Mouse (Mus musculus) spleen, adult 2 months (tissue): ENCODE data around the gene Ost4. TPM values are rescaled to one million over a fixed set of nuclear protein-coding genes. Genes with fewer than 3 reads are reported as not detected.

Experiments
- DNase-seq, 2 experiments: peaks; one replicate each; pipeline versions ENCODE4 v3.0.0 to v3.0.0-alpha.2; 2012 to 2021; ENCODE audit warnings: low spot score in 2 of 2, low read depth in 1 of 2
- H3K27ac ChIP-seq: fragments of 200-500 bp; 2 replicates; pipeline ENCODE4 v1.5.1; 2012; ENCODE audit warnings: low read length, inconsistent platforms; ENCODE audit not compliant: insufficient read depth
- H3K27me3 ChIP-seq: fragments of 200-500 bp; 2 replicates; pipeline ENCODE4 v1.6.1; 2012; ENCODE audit warnings: mild to moderate bottlenecking, moderate library complexity, low read length, inconsistent platforms; ENCODE audit not compliant: control insufficient read depth, insufficient read depth
- H3K36me3 ChIP-seq: fragments of 200-500 bp; 2 replicates; pipeline ENCODE4 v1.6.1; 2012; ENCODE audit warnings: mild to moderate bottlenecking, low read length, inconsistent platforms; ENCODE audit not compliant: control insufficient read depth, insufficient read depth
- H3K4me1 ChIP-seq: fragments of 200-500 bp; 2 replicates; pipeline ENCODE4 v1.6.1; 2011; ENCODE audit warnings: inconsistent platforms; ENCODE audit not compliant: control insufficient read depth, insufficient read depth, insufficient read length
- H3K4me3 ChIP-seq: fragments of 200-500 bp; 2 replicates; pipeline ENCODE4 v1.5.1; 2011; ENCODE audit warnings: mild to moderate bottlenecking, inconsistent platforms; ENCODE audit not compliant: insufficient read depth, insufficient read length; ENCODE audit errors: extremely low read depth
- CTCF ChIP-seq: fragments of 200-500 bp; IDR thresholded peaks from 2 replicates; pipeline ENCODE4 v1.5.1; 2011; ENCODE audit warnings: mild to moderate bottlenecking, inconsistent platforms; ENCODE audit not compliant: insufficient read depth, insufficient read length, insufficient replicate concordance; ENCODE audit errors: extremely low read depth
- POLR2A ChIP-seq: fragments of 200-500 bp; IDR thresholded peaks from 2 replicates; pipeline ENCODE4 v1.6.1; 2011; ENCODE audit warnings: low read depth, low read length, inconsistent platforms
- WGBS: fragments of 180-500 bp; shearing (Covaris S2); methylation state at CpG from one replicate; pipeline ENCODE4 v1.1.7; 2018; 5-methylcytosine and 5-hydroxymethylcytosine counted together
- polyA plus RNA-seq: library from polyadenylated mRNA; depleted of rRNA; stranded (reverse); fragments of >200 nt; gene quantifications from 2 replicates; pipeline ENCODE4 v1.2.3, GENCODE M21; 2012

The Ost4 gene
- polyA plus RNA-seq, 1 experiment = 143 TPM

DNA sequence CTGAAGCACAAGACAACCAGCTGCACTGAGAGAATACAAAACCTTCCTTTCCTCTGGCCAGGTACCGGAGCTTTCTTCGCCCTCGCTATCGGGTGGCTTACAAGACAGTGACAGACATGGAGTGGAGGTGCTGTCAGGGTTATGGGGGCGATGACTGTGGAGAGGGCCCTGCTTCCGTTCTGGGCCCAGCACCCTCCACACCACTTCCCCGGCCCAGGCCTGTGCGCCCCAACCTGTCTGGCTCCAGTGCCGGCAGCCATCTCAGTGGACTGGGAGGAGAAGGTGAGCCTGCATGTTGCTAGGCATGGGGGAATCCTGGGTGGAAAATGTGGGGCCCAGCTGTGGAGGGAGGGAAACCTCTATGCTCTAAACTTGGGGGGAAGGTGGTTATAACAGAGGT, 7.9 kb upstream of the Ost4 start:
- 21% methylated on average over 9 of the region's 9 CpGs for WGBS
- no peak for DNase-seq
- no peak for TF ChIP-seq CTCF
- TF ChIP-seq POLR2A = no peak
- H3K4me1 ChIP-seq = peaks cover 5% of the 10 kb centered on the region; the same call in 1 of the 2 replicates
- H3K27ac ChIP-seq = peak overlapping the region; percentile 65
- H3K36me3 ChIP-seq = no peaks in the 10 kb centered on the region
- peak overlapping the region; percentile 29; the same call in 1 of the 2 replicates for H3K4me3 ChIP-seq
- H3K27me3 ChIP-seq = no peaks in the 10 kb centered on the region

DNA sequence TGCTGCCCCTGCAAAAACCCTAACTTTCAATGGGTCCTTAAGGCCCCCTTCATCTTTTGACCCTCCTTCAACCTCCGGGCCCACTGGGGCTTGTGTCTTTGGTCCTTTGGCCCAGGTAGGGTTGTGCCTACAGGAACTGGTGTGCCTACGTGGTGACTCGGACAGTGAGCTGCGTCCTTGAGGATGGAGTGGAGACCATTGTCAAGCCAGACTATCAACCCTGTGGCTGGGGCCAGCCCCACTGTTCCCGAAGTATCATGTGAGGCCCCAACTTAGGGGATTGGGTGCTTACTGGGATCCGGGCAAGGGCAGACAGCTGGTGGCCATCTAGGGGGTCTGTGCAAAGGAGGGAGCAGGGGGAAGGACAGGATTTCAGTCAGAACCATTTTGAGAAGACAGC, 7.3 kb upstream of the Ost4 start:
- H3K4me1 ChIP-seq = peaks cover 5% of the 10 kb centered on the region; the same call in 1 of the 2 replicates
- 45% methylated on average over 6 of the region's 6 CpGs for WGBS
- no peak for TF ChIP-seq CTCF
- no peak for TF ChIP-seq POLR2A

DNA sequence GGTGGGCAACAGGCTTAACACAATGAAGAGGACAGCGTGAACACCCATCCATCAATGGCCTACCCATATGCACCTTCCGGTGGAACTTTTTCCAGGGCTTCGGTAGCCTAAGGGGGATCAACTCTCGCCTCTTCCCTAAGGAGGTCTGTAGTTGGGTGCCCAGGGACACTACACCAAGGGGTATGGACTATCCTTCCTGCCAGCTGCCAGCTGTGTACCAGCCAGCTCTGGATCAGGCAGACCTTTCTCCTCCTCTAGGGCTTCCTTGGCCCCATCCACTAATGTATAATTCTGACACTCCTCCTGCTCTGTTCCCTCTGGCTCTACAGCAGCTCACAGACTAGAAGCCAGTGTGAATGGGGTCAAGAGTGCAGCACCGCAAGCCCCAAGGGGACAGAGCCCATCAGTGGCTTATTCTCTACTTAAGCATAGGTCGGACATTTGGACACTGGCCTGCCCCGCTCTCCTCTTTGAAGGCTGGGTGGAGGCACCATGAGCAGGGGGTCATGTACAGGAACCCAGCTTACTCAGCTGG, 6.6 kb upstream of the Ost4 start:
- Histone ChIP-seq H3K27me3 (no peaks in the 10 kb centered on the region), H3K36me3 (no peaks in the 10 kb centered on the region), H3K4me1 (peaks cover 5% of the 10 kb centered on the region; the same call in 1 of the 2 replicates), H3K27ac (peak overlapping the region; percentile 65), H3K4me3 (peak overlapping the region; percentile 38; the same call in 1 of the 2 replicates)
- TF ChIP-seq CTCF = no peak
- no peak for TF ChIP-seq POLR2A
- no peak for DNase-seq
- 44% methylated on average over 7 of the region's 7 CpGs for WGBS

More for the DNA sequence above, 7.3 kb upstream of the Ost4 start:
- no peaks in the 10 kb centered on the region for H3K36me3 ChIP-seq
- DNase-seq = no peak
- peak overlapping the region; percentile 26 for H3K4me3 ChIP-seq
- peak overlapping the region; percentile 65; the same call in 1 of the 2 replicates for H3K27ac ChIP-seq
- no peaks in the 10 kb centered on the region for H3K27me3 ChIP-seq

DNA sequence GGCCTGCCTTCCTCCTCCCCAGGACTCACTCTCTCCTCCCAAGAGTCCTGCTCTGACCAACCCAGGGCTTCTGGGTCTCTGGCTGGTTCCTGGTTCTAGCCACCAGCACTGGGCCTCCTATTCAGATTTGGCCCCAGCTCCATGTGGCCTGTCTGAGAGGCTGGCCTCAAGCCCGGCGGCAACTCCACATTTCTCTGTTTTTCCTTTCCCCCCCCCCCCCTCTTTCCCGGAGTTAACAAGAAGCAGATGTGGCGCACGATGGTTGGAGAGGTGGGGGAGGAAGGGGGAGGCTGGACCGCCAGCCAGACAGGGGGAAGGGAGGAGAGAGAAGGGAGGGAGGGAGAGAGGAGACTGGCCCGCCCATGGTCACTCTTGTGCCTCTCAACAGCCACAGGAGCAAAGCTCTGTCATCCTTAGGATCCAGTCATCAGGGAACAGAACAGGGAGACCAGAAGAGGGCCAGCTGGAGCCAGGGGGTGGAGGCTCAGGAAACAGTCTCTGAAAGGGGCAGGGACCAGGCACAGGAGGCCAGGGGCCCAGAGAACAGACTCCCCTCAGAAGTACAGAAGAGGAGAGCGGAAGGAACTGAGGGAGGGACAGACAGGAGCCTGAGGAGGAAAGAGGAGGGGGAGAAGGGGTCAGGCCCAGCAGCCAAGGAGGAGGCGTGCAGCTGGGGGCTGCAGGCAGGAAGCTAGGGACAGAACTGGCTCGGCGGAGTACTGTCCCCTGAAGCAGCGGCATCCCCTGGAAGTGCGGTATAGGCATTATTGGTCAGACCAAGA, 5.7 kb upstream of the Ost4 start, which contains the start of gene Emilin1:
TSS of gene Emilin1 (plus strand) at position 343 of the 782 bp plus-strand sequence.
- H3K4me3 ChIP-seq = peak within 1 kb of the TSS; percentile 38; the same call in 1 of the 2 replicates
- H3K27me3 ChIP-seq = no peaks in the 10 kb centered on the region
- no peak for DNase-seq
- TF ChIP-seq CTCF (no peak), POLR2A (no peak)
- peak within 1 kb of the TSS; percentile 65 for H3K27ac ChIP-seq
- H3K36me3 ChIP-seq = no peaks in the 10 kb centered on the region
- H3K4me1 ChIP-seq = peaks cover 5% of the 10 kb centered on the region; the same call in 1 of the 2 replicates
- 31% methylated on average over 13 of the region's 13 CpGs for WGBS

DNA sequence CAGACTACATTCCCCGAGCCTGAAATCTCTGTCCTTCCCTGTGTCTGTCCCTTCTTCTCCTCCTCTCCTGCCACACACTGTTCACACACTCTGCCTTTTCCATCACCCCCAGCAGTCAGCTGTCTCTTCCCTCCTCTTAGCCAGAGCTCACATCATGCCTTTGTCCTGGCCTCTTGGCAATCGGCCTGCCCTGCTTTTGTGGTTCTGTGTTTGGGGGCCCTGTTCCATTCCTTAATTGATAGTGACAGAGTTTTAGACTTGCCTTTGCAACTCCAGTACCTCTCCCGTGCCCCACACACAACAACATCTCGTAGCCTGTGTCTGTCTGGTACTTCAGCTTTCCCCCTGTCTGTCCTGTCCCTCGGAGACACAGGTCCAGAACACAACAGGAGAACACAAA, 4.6 kb upstream of the Ost4 start:
- no peak for DNase-seq
- no peak overlapping the region; the same call in 1 of the 2 replicates for H3K27ac ChIP-seq
- no peaks in the 10 kb centered on the region for H3K36me3 ChIP-seq
- TF ChIP-seq CTCF (no peak), POLR2A (no peak)
- peaks cover 5% of the 10 kb centered on the region; the same call in 1 of the 2 replicates for H3K4me1 ChIP-seq
- no peaks in the 10 kb centered on the region for H3K27me3 ChIP-seq
- H3K4me3 ChIP-seq = no peak overlapping the region
- 80% methylated on average over 5 of the region's 5 CpGs for WGBS

DNA sequence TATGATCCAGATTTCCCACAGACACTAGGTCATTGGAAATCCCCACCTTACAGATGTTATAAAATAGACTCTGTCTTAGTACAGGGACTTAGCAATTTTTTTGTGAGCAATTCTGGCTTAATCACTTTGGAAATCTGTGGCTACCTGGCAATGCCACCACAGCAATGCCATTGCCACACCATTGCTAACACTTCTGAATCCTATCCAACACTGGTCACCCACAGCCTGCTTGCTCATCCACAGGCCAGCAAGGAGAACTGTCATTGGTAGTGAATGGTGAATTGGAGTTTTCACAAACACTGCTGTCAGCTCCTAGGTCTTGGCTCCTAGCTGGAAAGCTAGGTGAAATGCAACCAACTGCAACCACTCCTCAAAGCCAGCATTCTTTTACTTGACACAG, 2.9 kb upstream of the Ost4 start:
- Histone ChIP-seq H3K4me3 (no peak overlapping the region), H3K4me1 (peaks cover 2% of the 10 kb centered on the region; the same call in 1 of the 2 replicates), H3K27me3 (no peaks in the 10 kb centered on the region), H3K27ac (no peak overlapping the region), H3K36me3 (no peaks in the 10 kb centered on the region; the same call in 1 of the 2 replicates)
- TF ChIP-seq POLR2A (no peak), CTCF (no peak)
- no peak for DNase-seq
